In genomic region chr1:13860469-13860868, GRCm38 (mm10) we compare ENCODE assay signal across 29 mouse cellular contexts.
DNase-seq lines count a peak whose midpoint lies in the region; ATAC-seq and TF ChIP-seq lines count a peak whose summit lies in the region.
"Had no signal": no experiment of that assay in that cellular context is flagged by ENCODE, and none has a peak within 500 bp of the region (broad histone marks: within the 10 kb centered on the region; RNA-seq: fewer than 3 reads in every experiment).

No protein-coding gene starts in this region.

- 64% methylated on average over 3 of the region's 3 CpGs for WGBS in hindbrain, embryonic 10.5 days
- WGBS in hindbrain, postnatal 0 days = 53% methylated on average over 3 of the region's 3 CpGs
- 38% methylated on average over 3 of the region's 3 CpGs for WGBS in embryonic facial prominence, embryonic 10.5 days
- 21% methylated on average over 3 of the region's 3 CpGs for WGBS in forebrain, embryonic 14.5 days
- WGBS in forebrain, postnatal 0 days = 26% methylated on average over 3 of the region's 3 CpGs
- 69% methylated on average over 3 of the region's 3 CpGs for WGBS in liver, embryonic 11.5 days

- no peak overlapping the region for H3K9ac ChIP-seq in hindbrain, postnatal 0 days (replicated peaks; ENCODE audit: low read length)
- H3K9ac ChIP-seq in forebrain, embryonic 14.5 days (ENCODE audit: low read length) = no peak overlapping the region
- no peak overlapping the region for H3K9ac ChIP-seq in forebrain, postnatal 0 days
- no peak overlapping the region for H3K9ac ChIP-seq in liver, embryonic 11.5 days (ENCODE audit: low read depth, low read length)
- H3K9ac ChIP-seq: embryonic facial prominence, embryonic 13.5 days; heart, embryonic 13.5 days; hindbrain, embryonic 12.5 days; hindbrain, embryonic 15.5 days; intestine, embryonic 15.5 days had no signal

- peaks cover 4% of the 10 kb centered on the region; the same call in 1 of the 2 replicates for H3K27me3 ChIP-seq in hindbrain, embryonic 10.5 days (ENCODE audit: insufficient read depth, poor library complexity, severe bottlenecking)
- no peaks in the 10 kb centered on the region for H3K27me3 ChIP-seq in hindbrain, postnatal 0 days (ENCODE audit: insufficient read depth, low read length)
- H3K27me3 ChIP-seq in embryonic facial prominence, embryonic 10.5 days (replicated peaks; ENCODE audit: low read depth, poor library complexity, severe bottlenecking) = peaks cover 4% of the 10 kb centered on the region; the same call in 1 of the 2 replicates
- H3K27me3 ChIP-seq in forebrain, embryonic 14.5 days (replicated peaks; ENCODE audit: control insufficient read depth, insufficient read depth, low read length) = no peaks in the 10 kb centered on the region
- no peaks in the 10 kb centered on the region for H3K27me3 ChIP-seq in forebrain, postnatal 0 days (ENCODE audit: insufficient read depth, low read length)
- no peaks in the 10 kb centered on the region for H3K27me3 ChIP-seq in liver, embryonic 11.5 days (replicated peaks; ENCODE audit: control insufficient read depth, insufficient read depth, low read length)
- H3K27me3 ChIP-seq: CH12.LX; embryonic facial prominence, embryonic 13.5 days; heart, embryonic 13.5 days; intestine, embryonic 15.5 days; Patski had no signal

- H3K27ac ChIP-seq in hindbrain, embryonic 10.5 days = peak overlapping the region; percentile 45
- no peak overlapping the region for H3K27ac ChIP-seq in hindbrain, postnatal 0 days
- peak overlapping the region; percentile 69 for H3K27ac ChIP-seq in embryonic facial prominence, embryonic 10.5 days (replicated peaks)
- no peak overlapping the region for H3K27ac ChIP-seq in forebrain, embryonic 14.5 days (ENCODE audit: low read depth, low read length)
- no peak overlapping the region for H3K27ac ChIP-seq in forebrain, postnatal 0 days (ENCODE audit: low read depth, low read length)
- H3K27ac ChIP-seq in liver, embryonic 11.5 days (ENCODE audit: low read depth, low read length) = no peak overlapping the region
- H3K27ac ChIP-seq: embryonic facial prominence, embryonic 13.5 days; gastrocnemius, adult 2 months; heart, embryonic 13.5 days; hindbrain, embryonic 12.5 days; hindbrain, embryonic 15.5 days; intestine, embryonic 15.5 days had no signal

- no peaks in the 10 kb centered on the region for H3K36me3 ChIP-seq in hindbrain, embryonic 10.5 days
- no peaks in the 10 kb centered on the region for H3K36me3 ChIP-seq in hindbrain, postnatal 0 days (ENCODE audit: insufficient read depth, low read length)
- no peaks in the 10 kb centered on the region for H3K36me3 ChIP-seq in embryonic facial prominence, embryonic 10.5 days (replicated peaks)
- no peaks in the 10 kb centered on the region for H3K36me3 ChIP-seq in forebrain, embryonic 14.5 days (ENCODE audit: control insufficient read depth, insufficient read depth, low read length)
- H3K36me3 ChIP-seq in forebrain, postnatal 0 days (ENCODE audit: insufficient read depth) = no peaks in the 10 kb centered on the region
- no peaks in the 10 kb centered on the region for H3K36me3 ChIP-seq in liver, embryonic 11.5 days (ENCODE audit: control insufficient read depth, insufficient read depth, low read length)
- H3K36me3 ChIP-seq: embryonic facial prominence, embryonic 13.5 days; G1E; heart, embryonic 13.5 days; hindbrain, embryonic 12.5 days; hindbrain, embryonic 15.5 days; intestine, embryonic 15.5 days had no signal

- no peak overlapping the region for H3K4me3 ChIP-seq in hindbrain, embryonic 10.5 days
- no peak overlapping the region for H3K4me3 ChIP-seq in hindbrain, postnatal 0 days (ENCODE audit: low read length)
- H3K4me3 ChIP-seq in embryonic facial prominence, embryonic 10.5 days = no peak overlapping the region
- no peak overlapping the region for H3K4me3 ChIP-seq in forebrain, embryonic 14.5 days (ENCODE audit: low read depth, low read length)
- no peak overlapping the region for H3K4me3 ChIP-seq in forebrain, postnatal 0 days (ENCODE audit: low read depth, low read length)
- H3K4me3 ChIP-seq in liver, embryonic 11.5 days (ENCODE audit: low read depth, low read length) = no peak overlapping the region
- H3K4me3 ChIP-seq: embryonic facial prominence, embryonic 13.5 days; erythroblast, embryonic 14.5 days; gastrocnemius, adult 2 months; heart, embryonic 13.5 days; hindbrain, embryonic 12.5 days; hindbrain, embryonic 15.5 days; intestine, embryonic 15.5 days had no signal

- no peak for DNase-seq in hindbrain, embryonic 10.5 days (ENCODE audit: low spot score)
- DNase-seq in hindbrain, postnatal 0 days (ENCODE audit: low spot score) = no peak
- no peak for DNase-seq in embryonic facial prominence, embryonic 10.5 days (ENCODE audit: low spot score)
- DNase-seq in forebrain, embryonic 14.5 days (ENCODE audit: low spot score) = peak; percentile 33
- DNase-seq in forebrain, postnatal 0 days = peak; percentile 17
- DNase-seq in kidney, adult 9 months = no peak
- no peak for DNase-seq in liver, embryonic 11.5 days (ENCODE audit: low spot score)
- DNase-seq in gastrocnemius, postnatal 14 days = no peak
- DNase-seq: adrenal gland, postnatal 10 days; adrenal gland, postnatal 36 days; cerebellum, adult 11 months; cerebellum, adult 2 months; cerebellum, adult 9-11 months; cerebellum, postnatal 25 days; gastrocnemius, adult 2 months; gastrocnemius, postnatal 25 days; heart, adult 18-20 months; heart, postnatal 14 days; heart, postnatal 4 days; kidney, adult 11 months had no signal

- H3K9me3 ChIP-seq in hindbrain, embryonic 10.5 days = no peaks in the 10 kb centered on the region
- no peaks in the 10 kb centered on the region for H3K9me3 ChIP-seq in hindbrain, postnatal 0 days (ENCODE audit: low read length)
- no peaks in the 10 kb centered on the region for H3K9me3 ChIP-seq in embryonic facial prominence, embryonic 10.5 days
- no peaks in the 10 kb centered on the region for H3K9me3 ChIP-seq in forebrain, embryonic 14.5 days (replicated peaks; ENCODE audit: control insufficient read depth, low read length)
- H3K9me3 ChIP-seq in forebrain, postnatal 0 days (ENCODE audit: low read length) = no peaks in the 10 kb centered on the region
- no peaks in the 10 kb centered on the region for H3K9me3 ChIP-seq in liver, embryonic 11.5 days (ENCODE audit: control insufficient read depth, low read length)
- H3K9me3 ChIP-seq: embryonic facial prominence, embryonic 13.5 days; G1E; heart, embryonic 13.5 days; hindbrain, embryonic 12.5 days; hindbrain, embryonic 15.5 days; intestine, embryonic 15.5 days had no signal

- peaks cover 26% of the 10 kb centered on the region; the same call in 1 of the 2 replicates for H3K4me1 ChIP-seq in hindbrain, embryonic 10.5 days (replicated peaks)
- H3K4me1 ChIP-seq in hindbrain, postnatal 0 days (ENCODE audit: insufficient read depth, low read length) = no peaks in the 10 kb centered on the region
- H3K4me1 ChIP-seq in embryonic facial prominence, embryonic 10.5 days = peaks cover 59% of the 10 kb centered on the region
- H3K4me1 ChIP-seq in forebrain, embryonic 14.5 days (ENCODE audit: control insufficient read depth, insufficient read depth, low read length) = peaks cover 6% of the 10 kb centered on the region; the same call in 1 of the 2 replicates
- H3K4me1 ChIP-seq in forebrain, postnatal 0 days (ENCODE audit: insufficient read depth) = no peaks in the 10 kb centered on the region
- no peaks in the 10 kb centered on the region for H3K4me1 ChIP-seq in liver, embryonic 11.5 days (replicated peaks; ENCODE audit: control insufficient read depth, insufficient read depth, low read length)
- H3K4me1 ChIP-seq: heart, embryonic 13.5 days; hindbrain, embryonic 15.5 days; intestine, embryonic 15.5 days had no signal

- no peak overlapping the region for H3K4me2 ChIP-seq in hindbrain, postnatal 0 days (ENCODE audit: low read depth, low read length)
- no peak overlapping the region for H3K4me2 ChIP-seq in forebrain, embryonic 14.5 days (ENCODE audit: low read length)
- no peak overlapping the region for H3K4me2 ChIP-seq in forebrain, postnatal 0 days (ENCODE audit: low read depth)
- H3K4me2 ChIP-seq in liver, embryonic 11.5 days = no peak overlapping the region
- H3K4me2 ChIP-seq: embryonic facial prominence, embryonic 13.5 days; heart, embryonic 13.5 days; hindbrain, embryonic 12.5 days; hindbrain, embryonic 15.5 days; intestine, embryonic 15.5 days had no signal

- ATAC-seq in hindbrain, postnatal 0 days = no peak
- ATAC-seq in forebrain, embryonic 14.5 days = peak; percentile 18; the same call in 1 of the 2 replicates
- peak; percentile 51; the same call in 1 of the 2 replicates for ATAC-seq in forebrain, postnatal 0 days
- ATAC-seq in liver, embryonic 11.5 days (replicated peaks; ENCODE audit: low FRiP score) = no peak
- ATAC-seq: intestine, embryonic 15.5 days; Patski had no signal

- TF ChIP-seq CTCF in hindbrain, postnatal 0 days (IDR thresholded peaks at IDR 0.05; ENCODE audit: low read depth) = no peak
- no peak for TF ChIP-seq CTCF in forebrain, postnatal 0 days (IDR thresholded peaks at IDR 0.05; ENCODE audit: low read depth)

- intact Hi-C loops in gastrocnemius, postnatal 14 days (cut with DNase I; ENCODE audit: low total_unique reads) = no loop called here

Comparison
In these comparisons a context has a peak if more than half of its experiments do, and no peak if none do; other contexts are left out.
1. H3K27ac ChIP-seq: peak in hindbrain, embryonic 10.5 days (single experiment) and embryonic facial prominence, embryonic 10.5 days (single experiment); none in hindbrain, postnatal 0 days (single experiment), forebrain, embryonic 14.5 days (single experiment), forebrain, postnatal 0 days (single experiment) and liver, embryonic 11.5 days (single experiment).
2. DNase-seq: peak in forebrain, embryonic 14.5 days (single experiment) and forebrain, postnatal 0 days (single experiment); none in hindbrain, embryonic 10.5 days (single experiment), hindbrain, postnatal 0 days (single experiment), embryonic facial prominence, embryonic 10.5 days (single experiment), kidney, adult 9 months (single experiment), liver, embryonic 11.5 days (single experiment) and gastrocnemius, postnatal 14 days (single experiment).
3. ATAC-seq: peak in forebrain, embryonic 14.5 days (single experiment) and forebrain, postnatal 0 days (single experiment); none in hindbrain, postnatal 0 days (single experiment) and liver, embryonic 11.5 days (single experiment).